26 mouse cellular contexts compared by ENCODE assay signal in genomic region chr1:62993348-62993747, GRCm38 (mm10).
DNase-seq lines count a peak whose midpoint lies in the region; ATAC-seq and TF ChIP-seq lines count a peak whose summit lies in the region.
"Had no signal": no experiment of that assay in that cellular context is flagged by ENCODE, and none has a peak within 500 bp of the region (broad histone marks: within the 10 kb centered on the region; RNA-seq: fewer than 3 reads in every experiment).

No protein-coding gene starts in this region.

- H3K4me3 ChIP-seq in heart, embryonic 14.5 days (ENCODE audit: control insufficient read depth in 1 of 2, insufficient read depth in 1 of 2, low read depth in 1 of 2, low read length in 2 of 2), result no peak overlapping the region
- H3K4me3 ChIP-seq in intestine, embryonic 15.5 days (replicated peaks), result no peak overlapping the region
- no peak overlapping the region for H3K4me3 ChIP-seq in midbrain, postnatal 0 days (ENCODE audit: low read depth, low read length)
- H3K4me3 ChIP-seq: embryonic facial prominence, embryonic 12.5 days; hindbrain, embryonic 15.5 days; kidney, embryonic 15.5 days; limb, embryonic 15.5 days; lung, embryonic 15.5 days; megakaryocyte, embryonic 14.5 days; myocyte had no signal

- peak; percentile 13 to 16 for DNase-seq in cerebellum, adult 18-20 months
- DNase-seq in cerebellum, adult 11 months, result no peak
- DNase-seq in heart, postnatal 36 days, result no peak
- DNase-seq in cerebellum, postnatal 14 days, result peak; percentile 40 to 46
- no peak for DNase-seq in left cerebral cortex, postnatal 4 days
- DNase-seq in midbrain, postnatal 0 days (ENCODE audit: low spot score), result no peak
- DNase-seq: adrenal gland, postnatal 25 days; gastrocnemius, postnatal 25 days; kidney, adult 11 months; kidney, postnatal 36 days; lung, postnatal 36 days; midbrain, embryonic 14.5 days; thymus, adult 2 months; thymus, postnatal 4 days had no signal

- no peak overlapping the region for H3K4me2 ChIP-seq in heart, embryonic 14.5 days (ENCODE audit: low read length)
- H3K4me2 ChIP-seq in intestine, embryonic 15.5 days (replicated peaks), result no peak overlapping the region
- no peak overlapping the region for H3K4me2 ChIP-seq in midbrain, postnatal 0 days (ENCODE audit: low read depth, low read length, poor library complexity, severe bottlenecking)
- H3K4me2 ChIP-seq: embryonic facial prominence, embryonic 12.5 days; hindbrain, embryonic 15.5 days; kidney, embryonic 15.5 days; limb, embryonic 15.5 days; lung, embryonic 15.5 days had no signal

- intact Hi-C loops in heart, postnatal 36 days (cut with DNase I), result no loop called here
- intact Hi-C loops in left cerebral cortex, postnatal 4 days (cut with DNase I), result no loop called here

- ATAC-seq in heart, embryonic 14.5 days (ENCODE audit: insufficient number of reproducible peaks, insufficient read depth, low FRiP score, low read depth), result no peak
- ATAC-seq in intestine, embryonic 15.5 days, result peak; percentile 56
- no peak for ATAC-seq in midbrain, postnatal 0 days (ENCODE audit: low FRiP score)
- ATAC-seq: CD4-positive, CD25-positive, alpha-beta regulatory T cell, adult 4 months had no signal

- TF ChIP-seq CTCF in midbrain, postnatal 0 days (IDR thresholded peaks at IDR 0.05), result no peak

- H3K9ac ChIP-seq in heart, embryonic 14.5 days (ENCODE audit: low read length), result no peak overlapping the region
- H3K9ac ChIP-seq in intestine, embryonic 15.5 days, result no peak overlapping the region
- H3K9ac ChIP-seq in midbrain, postnatal 0 days (replicated peaks; ENCODE audit: low read length, poor library complexity, severe bottlenecking), result no peak overlapping the region
- H3K9ac ChIP-seq: embryonic facial prominence, embryonic 12.5 days; hindbrain, embryonic 15.5 days; kidney, embryonic 15.5 days; limb, embryonic 15.5 days; liver, embryonic 14.5 days; lung, embryonic 15.5 days had no signal

- H3K27me3 ChIP-seq in heart, embryonic 14.5 days (ENCODE audit: control insufficient read depth, insufficient read depth, low read length), result no peaks in the 10 kb centered on the region
- H3K27me3 ChIP-seq in intestine, embryonic 15.5 days (replicated peaks), result no peaks in the 10 kb centered on the region
- no peaks in the 10 kb centered on the region for H3K27me3 ChIP-seq in midbrain, postnatal 0 days (ENCODE audit: insufficient read depth, low read length)
- H3K27me3 ChIP-seq: embryonic facial prominence, embryonic 12.5 days; hindbrain, embryonic 15.5 days; kidney, embryonic 15.5 days; limb, embryonic 15.5 days; lung, embryonic 15.5 days; megakaryocyte, embryonic 14.5 days had no signal

- peaks cover 14% of the 10 kb centered on the region in 2 experiments for H3K4me1 ChIP-seq in heart, embryonic 14.5 days (ENCODE audit: control insufficient read depth in 2 of 2, insufficient read depth in 2 of 2, low read length in 2 of 2)
- H3K4me1 ChIP-seq in intestine, embryonic 15.5 days (replicated peaks), result no peaks in the 10 kb centered on the region
- no peaks in the 10 kb centered on the region for H3K4me1 ChIP-seq in midbrain, postnatal 0 days (ENCODE audit: insufficient read depth, low read length)
- H3K4me1 ChIP-seq: embryonic facial prominence, embryonic 12.5 days; hindbrain, embryonic 15.5 days; kidney, embryonic 15.5 days; limb, embryonic 15.5 days; lung, embryonic 15.5 days had no signal

- 25% methylated on average over 1 of the region's 1 CpGs for WGBS in heart, embryonic 14.5 days
- WGBS in intestine, embryonic 15.5 days, result 18% methylated on average over 1 of the region's 1 CpGs
- WGBS in midbrain, postnatal 0 days, result 55% methylated on average over 1 of the region's 1 CpGs

- peaks cover 5% of the 10 kb centered on the region; the same call in 1 of the 2 replicates for H3K9me3 ChIP-seq in heart, embryonic 14.5 days (ENCODE audit: control insufficient read depth, low read length)
- H3K9me3 ChIP-seq in intestine, embryonic 15.5 days, result no peaks in the 10 kb centered on the region
- no peaks in the 10 kb centered on the region for H3K9me3 ChIP-seq in midbrain, postnatal 0 days (ENCODE audit: low read length)
- H3K9me3 ChIP-seq: embryonic facial prominence, embryonic 12.5 days; hindbrain, embryonic 15.5 days; kidney, embryonic 15.5 days; limb, embryonic 15.5 days; lung, embryonic 15.5 days had no signal

- H3K27ac ChIP-seq in heart, embryonic 14.5 days (replicated peaks in 1 of 2; ENCODE audit: control insufficient read depth in 1 of 2, insufficient read depth in 1 of 2, low read depth in 2 of 2, low read length in 2 of 2), result peak overlapping the region; percentile 71 to 84
- no peak overlapping the region for H3K27ac ChIP-seq in intestine, embryonic 15.5 days
- H3K27ac ChIP-seq in midbrain, postnatal 0 days (ENCODE audit: low read depth, low read length), result no peak overlapping the region
- H3K27ac ChIP-seq: embryonic facial prominence, embryonic 12.5 days; hindbrain, embryonic 15.5 days; kidney, embryonic 15.5 days; limb, embryonic 15.5 days; liver, embryonic 14.5 days; lung, embryonic 15.5 days; stomach, postnatal 0 days had no signal

- H3K36me3 ChIP-seq in heart, embryonic 14.5 days (ENCODE audit: control insufficient read depth, insufficient read depth, low read length), result no peaks in the 10 kb centered on the region
- no peaks in the 10 kb centered on the region for H3K36me3 ChIP-seq in intestine, embryonic 15.5 days
- no peaks in the 10 kb centered on the region for H3K36me3 ChIP-seq in midbrain, postnatal 0 days (ENCODE audit: insufficient read depth, low read length)
- H3K36me3 ChIP-seq: embryonic facial prominence, embryonic 12.5 days; hindbrain, embryonic 15.5 days; kidney, embryonic 15.5 days; limb, embryonic 15.5 days; lung, embryonic 15.5 days had no signal

Comparison
In these comparisons a context has a peak if more than half of its experiments do, and no peak if none do; other contexts are left out.
1. DNase-seq: peak in cerebellum, adult 18-20 months (2 of 2) and cerebellum, postnatal 14 days (2 of 2); none in cerebellum, adult 11 months (single experiment), heart, postnatal 36 days (0 of 2), left cerebral cortex, postnatal 4 days (single experiment) and midbrain, postnatal 0 days (single experiment).
2. H3K27ac ChIP-seq: peak in heart, embryonic 14.5 days (2 of 2); none in intestine, embryonic 15.5 days (single experiment) and midbrain, postnatal 0 days (single experiment).